Mouse (Mus musculus) brown adipose tissue, adult 24 weeks (tissue): ENCODE measurements at regions not wholly inside any gene's neighbourhood (a gene's known extent, or its start where the extent isn't known, plus 50 kb on each side); places are given as distances from the start of the nearest gene placed in this dataset.

ENCODE experiments used
- H3K27ac ChIP-seq: fragments of 200-500 bp; replicated peaks from 2 replicates; pipeline ENCODE4 v1.5.1; 2012; ENCODE audit warnings: low read depth, mild to moderate bottlenecking, low read length
- H3K4me1 ChIP-seq: fragments of 200-500 bp; 2 replicates; pipeline ENCODE4 v1.6.1; 2012; ENCODE audit warnings: low read length, mixed read lengths; ENCODE audit not compliant: control insufficient read depth, insufficient read depth, insufficient read length
- H3K4me3 ChIP-seq: fragments of 200-500 bp; 2 replicates; pipeline ENCODE4 v1.5.1; 2012; ENCODE audit warnings: low read depth, mild to moderate bottlenecking, low read length, moderate library complexity; ENCODE audit not compliant: insufficient read depth

DNA sequence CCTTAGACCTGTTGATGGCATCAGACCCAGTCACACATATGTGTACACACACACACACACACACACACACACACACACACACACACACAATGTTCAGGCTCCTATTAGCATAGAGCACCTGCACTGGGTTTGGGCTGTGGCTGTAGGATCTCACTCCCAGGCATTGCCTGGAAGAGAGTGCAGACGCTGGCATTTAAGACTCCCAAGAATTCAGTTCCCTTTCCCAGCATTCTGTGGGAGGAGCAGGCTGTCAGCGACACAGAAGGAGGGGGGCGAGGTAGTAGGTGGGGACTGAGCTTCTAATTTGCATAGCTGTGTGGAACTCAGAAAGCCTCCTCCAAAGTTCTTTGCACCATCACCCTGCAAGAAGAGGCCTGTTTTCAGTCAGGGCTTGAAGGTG, 374.2 kb upstream of the Fam49b start:
- Histone ChIP-seq H3K27ac (no peak overlapping the region), H3K4me3 (no peak overlapping the region), H3K4me1 (no peaks in the 10 kb centered on the region)

- Histone ChIP-seq H3K27ac (no peak overlapping the region), H3K4me1 (no peaks in the 10 kb centered on the region), H3K4me3 (no peak overlapping the region)
Observed at GRCm38 (mm10) chr15:64434908-64435307, 374.6 kb upstream of the Fam49b start.

DNA sequence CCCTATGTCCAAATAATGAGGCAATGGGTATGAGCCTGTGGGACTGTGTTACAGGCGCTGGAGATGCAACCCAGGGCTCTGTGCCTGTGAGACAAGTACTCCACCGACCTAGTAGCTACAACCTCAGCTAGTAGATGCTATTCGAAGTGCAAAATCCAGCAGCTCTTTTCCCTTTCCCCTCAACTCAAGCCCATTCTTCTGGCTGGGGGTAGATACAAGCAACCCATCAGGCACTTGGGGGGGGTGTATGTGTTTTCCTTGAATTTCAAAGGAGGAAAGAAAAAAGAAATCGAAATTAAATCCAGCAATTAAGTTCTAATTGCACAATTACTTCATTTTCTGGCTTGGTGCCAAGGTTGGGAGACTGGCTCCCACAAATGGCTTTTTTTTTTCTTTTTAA, 372.4 kb upstream of the Gm21798 start:
- Histone ChIP-seq H3K4me1 (peaks cover 2% of the 10 kb centered on the region; the same call in 1 of the 2 replicates), H3K27ac (no peak overlapping the region), H3K4me3 (no peak overlapping the region)

DNA sequence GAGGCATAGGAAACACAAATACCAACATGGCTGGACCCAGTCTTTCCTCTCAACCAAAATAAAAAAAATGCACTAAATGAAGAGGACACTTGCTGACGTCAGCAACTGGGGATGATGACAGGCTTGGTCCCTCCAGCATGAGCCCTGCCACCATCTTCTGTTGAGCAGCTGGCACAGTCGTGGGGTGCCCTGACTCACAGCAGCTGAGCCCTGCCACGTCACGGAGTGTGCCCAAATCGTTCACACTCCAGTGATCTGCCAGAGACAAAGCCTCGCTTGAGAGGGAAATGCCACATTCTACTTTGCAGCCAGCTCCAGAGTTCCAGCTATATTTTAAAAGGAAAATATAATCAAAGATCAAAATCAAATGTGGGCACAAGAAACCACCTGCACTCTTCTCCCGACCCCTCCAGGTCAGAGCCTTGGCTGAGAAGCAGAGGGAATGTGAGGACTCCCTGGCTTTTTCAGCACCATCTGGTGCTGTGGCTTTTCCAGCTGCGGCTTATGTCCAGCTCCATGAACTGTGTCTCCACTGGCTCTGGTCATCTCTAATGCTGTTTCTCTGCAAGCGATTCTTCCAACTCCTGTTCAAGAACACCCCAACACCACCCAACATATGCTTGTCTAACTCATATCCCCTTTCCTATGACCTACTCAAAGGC, 371.0 kb upstream of the Gm21798 start:
- Histone ChIP-seq H3K27ac (no peak overlapping the region), H3K4me3 (no peak overlapping the region), H3K4me1 (peaks cover 2% of the 10 kb centered on the region; the same call in 1 of the 2 replicates)

- H3K27ac ChIP-seq: no peak overlapping the region
- peaks cover 2% of the 10 kb centered on the region; the same call in 1 of the 2 replicates for H3K4me1 ChIP-seq
- no peak overlapping the region for H3K4me3 ChIP-seq
Observed at GRCm38 (mm10) chr15:64447239-64447952, 370.1 kb upstream of the Gm21798 start.

DNA sequence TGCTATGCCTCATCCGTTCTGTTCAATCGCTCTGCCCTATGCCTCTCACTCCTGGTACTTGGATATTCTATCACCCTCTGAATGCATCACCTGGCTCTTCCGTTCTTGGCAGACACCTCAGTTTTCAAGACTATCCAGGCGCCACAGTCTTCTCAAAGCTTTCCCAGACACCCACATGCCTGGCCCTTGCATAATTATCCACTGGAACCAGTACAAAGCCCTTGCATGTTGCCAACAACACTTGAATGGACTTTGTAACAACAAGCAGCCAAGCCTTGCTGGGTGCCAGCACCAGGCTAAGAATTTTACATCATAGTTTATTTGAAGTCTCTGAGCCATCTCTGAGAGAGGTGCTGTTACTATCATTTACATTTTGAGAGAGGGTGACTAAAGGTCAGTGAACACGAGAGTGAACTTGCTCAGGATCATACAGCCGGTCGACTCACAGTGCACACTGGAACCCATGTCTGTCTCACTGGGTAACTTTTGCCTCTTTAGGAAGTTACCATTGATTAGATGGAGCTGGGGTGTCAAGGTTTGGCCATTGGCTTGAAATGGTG, 368.8 kb upstream of the Gm21798 start:
- H3K27ac ChIP-seq: no peak overlapping the region
- peaks cover 2% of the 10 kb centered on the region; the same call in 1 of the 2 replicates for H3K4me1 ChIP-seq
- no peak overlapping the region for H3K4me3 ChIP-seq

DNA sequence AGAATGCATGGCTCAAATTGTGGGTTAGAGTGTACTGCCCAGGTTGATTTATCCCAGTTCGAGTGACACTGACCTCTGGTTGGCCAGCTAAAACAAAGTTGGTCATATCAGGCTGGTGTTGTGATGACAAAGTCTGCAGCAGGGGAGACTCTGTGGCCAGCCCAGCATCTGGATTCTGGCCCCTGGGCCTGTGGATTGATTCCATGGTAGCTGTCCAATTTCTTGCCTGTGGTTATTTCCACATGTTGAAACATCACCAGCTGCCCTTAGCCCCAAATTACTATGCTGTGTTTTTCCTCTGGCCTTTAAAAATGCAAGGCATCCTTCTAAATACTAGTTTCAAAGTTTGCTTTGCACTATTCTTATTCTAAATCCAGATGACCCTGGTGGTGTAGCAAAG, 346.8 kb upstream of the Gm21798 start:
- no peak overlapping the region for H3K27ac ChIP-seq
- H3K4me3 ChIP-seq: no peak overlapping the region
- H3K4me1 ChIP-seq: no peaks in the 10 kb centered on the region

DNA sequence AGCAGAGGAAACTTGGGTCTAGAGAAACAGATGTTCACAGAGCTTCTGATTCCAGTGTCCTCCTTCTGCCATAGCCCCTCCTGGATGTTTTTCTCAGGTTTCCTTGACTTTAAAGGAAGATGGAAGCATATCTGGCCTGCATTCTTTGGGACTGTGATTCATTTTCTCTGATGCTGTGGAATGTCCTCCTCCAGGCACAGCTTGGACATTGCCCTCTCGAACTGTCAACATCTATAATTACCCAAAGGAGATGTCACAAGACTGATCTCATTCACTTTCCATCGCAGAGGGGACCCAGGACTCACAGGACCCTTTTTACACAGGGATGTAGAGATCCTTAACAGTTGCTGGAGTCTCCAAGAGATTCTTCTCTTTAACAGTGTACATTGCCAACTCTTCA, 345.9 kb upstream of the Gm21798 start:
- Histone ChIP-seq H3K27ac (no peak overlapping the region), H3K4me3 (no peak overlapping the region), H3K4me1 (no peaks in the 10 kb centered on the region)

DNA sequence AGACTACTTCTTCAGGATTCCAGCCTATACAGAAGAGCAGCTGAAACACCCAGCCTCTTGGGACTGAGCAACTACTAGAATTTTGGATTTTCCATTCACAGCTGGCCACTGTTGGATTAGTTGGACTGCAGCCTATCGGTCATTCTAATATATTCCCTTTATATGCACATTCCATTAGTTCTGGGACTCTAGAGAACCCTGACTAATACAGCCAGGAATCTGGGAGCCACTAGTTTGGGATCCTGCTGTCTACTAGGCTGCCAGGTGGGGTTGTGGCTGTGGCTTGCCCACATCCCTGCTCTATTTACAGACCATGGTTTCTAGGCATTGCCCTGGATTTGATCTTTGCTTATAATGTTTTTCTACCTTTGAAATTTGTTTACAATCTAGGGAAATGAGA, 343.3 kb upstream of the Gm21798 start:
- H3K4me1 ChIP-seq: no peaks in the 10 kb centered on the region
- H3K4me3 ChIP-seq: no peak overlapping the region
- H3K27ac ChIP-seq: no peak overlapping the region

- Histone ChIP-seq H3K4me3 (no peak overlapping the region), H3K4me1 (peaks cover 4% of the 10 kb centered on the region), H3K27ac (no peak overlapping the region)
Observed at GRCm38 (mm10) chr15:64477131-64477530, 340.4 kb upstream of the Gm21798 start.

DNA sequence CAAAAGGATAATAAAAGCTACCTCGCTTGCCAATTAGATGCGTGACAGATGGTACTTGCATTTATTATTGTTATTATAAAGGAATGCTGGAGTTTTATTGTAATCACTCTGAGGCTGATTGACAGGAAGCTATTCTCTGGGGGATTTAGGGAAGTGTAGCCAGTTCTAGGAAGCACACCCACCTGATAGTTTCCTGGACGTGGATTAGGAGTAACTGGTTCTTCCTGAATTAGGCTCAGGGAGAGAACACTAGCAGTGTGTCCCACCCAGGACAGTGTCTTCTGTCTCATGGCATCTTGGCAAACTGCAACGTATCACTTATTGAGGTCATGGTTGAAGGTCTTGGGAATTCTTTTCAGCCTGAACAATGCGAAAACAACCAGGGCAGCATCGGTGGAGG, 336.9 kb upstream of the Gm21798 start:
- peaks cover 4% of the 10 kb centered on the region for H3K4me1 ChIP-seq
- no peak overlapping the region for H3K4me3 ChIP-seq
- no peak overlapping the region for H3K27ac ChIP-seq

DNA sequence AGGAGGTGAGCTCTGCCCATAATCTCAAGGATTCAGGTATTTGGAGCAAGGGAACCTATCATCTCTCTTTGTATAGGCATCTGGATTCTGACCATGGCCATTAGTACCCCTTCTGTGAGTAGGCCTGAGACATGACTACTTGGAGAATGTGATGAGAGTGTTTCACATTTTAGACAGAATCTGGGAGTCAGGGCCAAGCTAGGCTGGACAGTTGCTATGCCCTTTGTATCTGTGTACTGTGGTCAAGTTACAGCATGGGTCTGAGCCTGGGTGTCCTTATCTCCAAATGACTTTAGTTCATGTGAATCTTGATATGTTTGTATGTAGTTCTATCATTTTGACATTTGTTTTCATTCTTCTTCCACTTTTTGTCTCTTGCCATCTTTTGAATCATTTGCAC, 336.3 kb upstream of the Gm21798 start:
- no peak overlapping the region for H3K27ac ChIP-seq
- no peak overlapping the region for H3K4me3 ChIP-seq
- peaks cover 4% of the 10 kb centered on the region for H3K4me1 ChIP-seq

DNA sequence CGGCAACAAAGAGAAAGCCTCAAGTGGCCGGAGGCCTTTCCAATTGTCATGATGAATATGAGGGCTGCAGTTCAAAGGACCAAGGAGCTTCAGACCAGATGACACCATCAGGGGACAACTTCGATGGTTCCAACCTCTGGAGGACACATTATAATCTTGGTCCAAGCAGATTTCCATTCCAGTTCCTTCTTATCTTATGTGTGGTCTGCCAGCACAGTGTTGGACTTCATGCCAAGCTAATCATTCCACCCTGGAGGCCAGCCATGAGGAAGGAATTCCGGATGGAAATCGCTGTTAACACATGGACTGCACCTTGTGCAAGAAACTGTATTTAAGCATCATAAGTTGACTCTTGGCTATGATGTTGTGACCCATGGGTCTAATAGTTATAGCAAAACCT, 334.5 kb upstream of the Gm21798 start:
- H3K4me1 ChIP-seq: peaks cover 4% of the 10 kb centered on the region
- H3K4me3 ChIP-seq: no peak overlapping the region
- H3K27ac ChIP-seq: no peak overlapping the region

GRCm38 (mm10) chr15:64487801-64488200, 329.7 kb upstream of the Gm21798 start:
- H3K4me1 ChIP-seq: no peaks in the 10 kb centered on the region
- H3K27ac ChIP-seq: no peak overlapping the region

DNA sequence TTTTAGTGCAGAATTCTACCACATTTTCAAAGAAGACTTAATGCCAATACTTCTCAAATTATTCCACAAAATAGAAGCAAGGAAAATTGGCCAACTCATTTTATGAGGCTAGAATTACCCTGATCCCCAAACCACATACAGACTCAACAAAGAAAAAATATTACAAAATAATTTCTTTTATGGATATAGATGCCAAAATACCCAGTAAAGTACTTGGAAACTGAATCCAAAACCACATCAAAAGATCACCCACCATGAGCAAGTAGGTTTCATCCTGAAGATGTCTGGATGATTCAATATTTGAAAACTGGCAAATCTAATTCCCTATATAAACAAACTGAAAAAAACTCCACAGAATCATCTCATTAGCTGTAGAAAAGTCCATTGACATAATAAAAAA, 316.7 kb upstream of the Gm21798 start:
- Histone ChIP-seq H3K4me3 (no peak overlapping the region), H3K27ac (no peak overlapping the region), H3K4me1 (no peaks in the 10 kb centered on the region)

More at GRCm38 (mm10) chr15:64487801-64488200, 329.7 kb upstream of the Gm21798 start:
- no peak overlapping the region for H3K4me3 ChIP-seq

DNA sequence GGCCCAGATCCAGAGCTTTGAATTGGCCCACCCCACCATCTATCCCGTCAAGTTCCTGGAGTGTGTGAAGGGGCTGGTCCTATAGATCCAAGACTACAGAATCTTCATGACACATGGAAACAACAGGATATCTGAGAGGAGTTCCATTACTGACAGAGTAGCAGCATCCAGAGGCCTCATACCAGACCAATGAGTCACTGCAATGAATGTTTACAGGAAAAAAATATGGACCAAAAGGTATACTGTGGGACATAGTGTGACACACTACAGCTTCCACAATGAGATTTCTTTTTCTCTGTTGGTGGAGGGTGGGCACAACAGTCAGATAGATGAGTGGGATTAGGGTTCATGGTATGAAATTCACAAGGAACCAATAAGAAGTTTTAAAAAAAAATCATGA, 316.0 kb upstream of the Gm21798 start:
- Histone ChIP-seq H3K27ac (no peak overlapping the region), H3K4me1 (no peaks in the 10 kb centered on the region)

More for the DNA sequence above, 316.0 kb upstream of the Gm21798 start:
- no peak overlapping the region for H3K4me3 ChIP-seq
